Mouse (Mus musculus) limb, embryonic 15.5 days (tissue): ENCODE measurements at regions not wholly inside any gene's neighbourhood (a gene's known extent, or its start where the extent isn't known, plus 50 kb on each side); places are given as distances from the start of the nearest gene placed in this dataset.

Experiments
- ATAC-seq: fragments of 200-750 bp; cut with Nextera tagmentation; 2 replicates; pipeline ENCODE4 v1.8.0; 2017; ENCODE audit warnings: low read depth, moderate TSS enrichment; ENCODE audit not compliant: insufficient number of reproducible peaks, low FRiP score, low TSS enrichment
- H3K27ac ChIP-seq: fragments of 300-500 bp; sonication (generic); 2 replicates; pipeline ENCODE4 v1.5.1; 2015; ENCODE audit warnings: moderate library complexity, mild to moderate bottlenecking, inconsistent platforms
- H3K27me3 ChIP-seq: fragments of 300-500 bp; sonication (generic); 2 replicates; pipeline ENCODE4 v1.6.1; 2015; ENCODE audit warnings: inconsistent platforms
- H3K36me3 ChIP-seq: fragments of 300-500 bp; sonication (generic); 2 replicates; pipeline ENCODE4 v1.6.1; 2015; ENCODE audit warnings: inconsistent platforms
- H3K4me1 ChIP-seq: fragments of 300-500 bp; sonication (generic); 2 replicates; pipeline ENCODE4 v1.6.1; 2015; ENCODE audit warnings: inconsistent platforms
- H3K4me2 ChIP-seq: fragments of 300-500 bp; sonication (generic); 2 replicates; pipeline ENCODE4 v1.6.1; 2015; ENCODE audit warnings: mild to moderate bottlenecking, inconsistent platforms
- H3K4me3 ChIP-seq: fragments of 300-500 bp; sonication (generic); 2 replicates; pipeline ENCODE4 v1.5.1; 2015; ENCODE audit warnings: mild to moderate bottlenecking, inconsistent platforms
- H3K9ac ChIP-seq: fragments of 300-500 bp; sonication (generic); 2 replicates; pipeline ENCODE4 v1.6.1; 2015; ENCODE audit warnings: inconsistent platforms
- H3K9me3 ChIP-seq: fragments of 300-500 bp; sonication (generic); 2 replicates; pipeline ENCODE4 v1.6.1; 2016; ENCODE audit warnings: inconsistent platforms
- WGBS: fragments of 180-500 bp; shearing (Covaris S2); methylation state at CpG from one replicate; pipeline ENCODE4 v1.1.7; 2015; 5-methylcytosine and 5-hydroxymethylcytosine counted together

DNA sequence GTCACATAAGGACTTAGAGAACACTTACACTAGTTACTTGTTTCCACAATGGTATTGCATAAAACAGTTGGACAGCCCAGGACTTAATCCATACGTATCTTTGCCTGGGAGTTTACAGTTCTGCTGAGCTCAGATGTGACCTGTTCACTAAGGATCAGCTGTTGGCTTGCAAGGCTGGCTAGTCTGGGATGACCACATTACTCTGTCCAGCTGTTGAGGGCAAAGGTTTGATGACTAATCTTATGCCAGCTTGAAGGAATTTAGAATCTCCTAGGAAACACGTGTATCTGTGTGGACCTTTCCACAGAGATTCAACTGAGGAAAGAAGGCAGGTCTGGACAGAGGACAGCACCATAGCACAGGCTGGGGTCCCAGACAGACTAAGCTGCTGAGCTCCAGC is 188.7 kb upstream of the Sesn3 start:
- 40% methylated on average over 2 of the region's 2 CpGs for WGBS
- Histone ChIP-seq H3K4me2 (no peak overlapping the region), H3K27ac (no peak overlapping the region), H3K27me3 (no peaks in the 10 kb centered on the region), H3K36me3 (no peaks in the 10 kb centered on the region), H3K9ac (no peak overlapping the region), H3K4me3 (no peak overlapping the region), H3K4me1 (peaks cover 22% of the 10 kb centered on the region), H3K9me3 (no peaks in the 10 kb centered on the region)
- ATAC-seq, result no peak

DNA sequence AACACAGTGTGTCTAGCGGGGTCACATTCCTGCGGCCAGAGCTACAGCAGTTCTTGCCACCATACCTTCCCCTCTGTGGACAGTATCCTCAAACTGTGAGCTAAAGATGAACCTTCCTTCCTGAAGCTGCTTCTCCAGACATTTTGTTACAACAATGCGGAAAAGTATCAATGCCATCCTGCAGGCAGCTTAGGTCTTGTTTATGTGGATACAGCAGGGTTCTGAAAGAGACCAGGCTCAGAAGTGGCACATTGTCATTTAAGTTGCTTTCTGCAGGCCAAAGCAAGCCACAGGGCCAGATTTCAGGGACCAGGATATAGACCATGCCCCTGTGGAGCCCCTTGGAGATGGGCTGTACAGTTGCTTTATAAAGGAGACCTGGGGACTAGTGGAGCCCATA is 188.3 kb upstream of the Sesn3 start:
- H3K9ac ChIP-seq, result no peak overlapping the region
- H3K27ac ChIP-seq, result no peak overlapping the region
- no peak for ATAC-seq
- H3K27me3 ChIP-seq, result no peaks in the 10 kb centered on the region
- no peak overlapping the region for H3K4me2 ChIP-seq
- WGBS, result 92% methylated on average over 3 of the region's 3 CpGs
- H3K36me3 ChIP-seq, result no peaks in the 10 kb centered on the region
- no peaks in the 10 kb centered on the region for H3K9me3 ChIP-seq
- peaks cover 22% of the 10 kb centered on the region for H3K4me1 ChIP-seq
- no peak overlapping the region for H3K4me3 ChIP-seq

DNA sequence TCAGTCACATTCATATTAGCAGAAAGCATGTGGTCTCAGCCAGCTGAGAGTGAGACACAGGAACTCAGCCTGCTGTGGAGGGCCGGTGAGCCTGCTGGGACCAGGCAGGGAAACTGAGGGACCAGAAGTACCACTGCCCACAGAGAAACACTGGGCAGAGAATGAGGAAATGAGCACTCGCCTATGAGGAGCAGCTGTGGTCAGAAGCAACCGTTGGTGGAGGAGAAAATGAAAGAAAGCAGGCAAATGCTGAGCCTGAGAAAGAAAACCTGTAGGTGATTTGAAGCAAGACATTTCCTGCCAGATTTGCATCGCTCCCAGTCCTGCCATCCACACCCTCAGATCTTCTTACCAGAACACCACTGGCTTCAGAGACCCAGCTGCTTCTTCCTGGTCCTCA is 187.0 kb upstream of the Sesn3 start:
- peak overlapping the region; percentile 72 for H3K27ac ChIP-seq

DNA sequence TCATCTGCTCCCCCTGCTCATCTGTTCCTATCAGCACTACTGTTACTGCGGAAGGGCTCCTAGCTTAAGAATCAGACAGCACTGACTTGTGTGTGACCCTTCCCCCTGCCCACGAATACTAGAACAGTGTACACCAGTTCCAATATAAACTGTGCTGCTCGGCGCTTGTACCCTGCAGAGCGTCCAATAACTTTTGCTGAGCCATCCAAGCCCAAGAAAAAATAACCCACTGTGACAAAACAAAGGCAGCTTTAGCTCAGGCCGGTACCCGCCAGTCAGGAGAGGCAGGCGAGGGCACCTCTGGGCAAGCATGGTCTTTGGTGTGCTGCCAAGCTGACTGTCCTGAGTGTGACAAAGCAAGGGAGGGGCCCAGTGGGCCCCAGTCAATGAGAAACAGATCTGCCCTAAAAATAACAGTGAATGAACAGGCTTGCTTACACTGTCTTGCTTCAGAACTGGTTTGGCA is 185.0 kb upstream of the Sesn3 start:
- WGBS, result 38% methylated on average over 8 of the region's 8 CpGs
- H3K9me3 ChIP-seq, result no peaks in the 10 kb centered on the region
- H3K9ac ChIP-seq, result no peak overlapping the region
- ATAC-seq, result peak; percentile 62; the same call in 1 of the 2 replicates
- H3K27ac ChIP-seq, result peak overlapping the region; percentile 60
- no peak overlapping the region for H3K4me3 ChIP-seq
- H3K36me3 ChIP-seq, result no peaks in the 10 kb centered on the region
- peaks cover 22% of the 10 kb centered on the region for H3K4me1 ChIP-seq
- H3K4me2 ChIP-seq, result no peak overlapping the region
- no peaks in the 10 kb centered on the region for H3K27me3 ChIP-seq

More for the DNA sequence above, 187.0 kb upstream of the Sesn3 start:
- Histone ChIP-seq H3K4me2 (no peak overlapping the region), H3K9me3 (no peaks in the 10 kb centered on the region), H3K4me1 (peaks cover 22% of the 10 kb centered on the region), H3K9ac (no peak overlapping the region), H3K36me3 (no peaks in the 10 kb centered on the region), H3K4me3 (no peak overlapping the region), H3K27me3 (no peaks in the 10 kb centered on the region)
- ATAC-seq, result no peak
- 53% methylated on average over 4 of the region's 4 CpGs for WGBS

DNA sequence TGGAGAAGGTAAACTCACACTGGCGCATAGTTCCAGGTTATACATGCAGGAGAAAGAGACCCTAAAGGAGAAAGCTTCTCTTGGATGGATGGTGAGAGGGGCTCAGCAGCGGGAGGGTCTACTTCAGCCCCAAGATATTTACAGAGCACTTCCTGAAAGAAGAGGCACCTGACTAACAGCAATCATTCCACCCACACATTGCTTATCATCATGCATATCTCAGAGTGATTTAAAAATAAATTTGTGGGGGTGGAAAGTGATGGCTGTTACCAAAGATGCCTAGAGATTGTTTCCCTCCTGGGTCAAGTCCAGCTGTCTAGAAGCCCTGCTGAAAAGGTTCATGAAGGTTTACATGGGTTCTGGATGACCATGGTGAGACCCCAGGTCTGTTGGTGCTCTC is 184.4 kb upstream of the Sesn3 start:
- Histone ChIP-seq H3K27me3 (no peaks in the 10 kb centered on the region), H3K9me3 (no peaks in the 10 kb centered on the region), H3K36me3 (no peaks in the 10 kb centered on the region), H3K4me3 (no peak overlapping the region), H3K4me2 (no peak overlapping the region), H3K9ac (no peak overlapping the region), H3K4me1 (peaks cover 22% of the 10 kb centered on the region), H3K27ac (peak overlapping the region; percentile 60; the same call in 1 of the 2 replicates)
- 86% methylated on average over 2 of the region's 2 CpGs for WGBS
- ATAC-seq, result no peak

DNA sequence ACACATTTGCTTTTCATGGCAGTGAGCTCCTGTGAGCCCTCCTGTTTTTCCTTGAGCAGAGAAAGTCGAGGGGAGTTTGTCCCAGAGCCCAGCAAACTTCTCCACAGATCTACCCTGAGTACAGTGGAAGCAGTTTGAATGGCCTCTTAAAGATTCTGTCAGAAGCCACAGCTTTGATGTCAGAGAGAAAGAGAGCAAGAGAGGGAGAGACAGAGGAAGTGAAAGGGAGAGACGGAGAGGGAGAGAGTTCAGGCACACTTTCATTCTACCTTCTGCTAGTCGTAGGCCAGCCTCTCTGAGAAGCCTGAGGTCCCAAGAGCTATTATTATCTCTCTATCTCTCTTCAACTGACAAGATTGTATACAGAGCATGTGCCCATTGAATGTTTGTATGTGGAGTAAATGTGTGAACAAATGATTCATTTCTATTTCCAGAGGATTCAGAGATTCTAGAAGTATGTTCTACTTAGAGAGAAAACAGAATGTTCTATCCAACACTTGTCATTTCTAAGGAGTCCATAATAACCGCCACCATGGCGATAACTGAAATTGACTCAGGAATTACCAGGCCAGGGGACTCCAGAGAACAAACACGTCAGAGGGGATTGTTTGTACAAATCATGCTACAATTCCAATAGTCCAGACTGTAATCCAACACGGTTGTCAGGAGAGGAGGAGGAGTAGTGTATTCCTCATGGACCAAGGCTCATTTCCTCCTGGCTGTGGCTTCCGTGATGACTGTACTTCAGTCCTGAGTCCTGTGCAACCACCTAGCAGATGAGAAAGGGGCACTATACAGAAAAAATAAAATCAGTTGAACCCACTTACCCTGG is 183.6 kb upstream of the Sesn3 start:
- WGBS, result 76% methylated on average over 8 of the region's 8 CpGs
- Histone ChIP-seq H3K27ac (no peak overlapping the region), H3K9me3 (no peaks in the 10 kb centered on the region), H3K4me2 (no peak overlapping the region), H3K27me3 (no peaks in the 10 kb centered on the region), H3K4me3 (no peak overlapping the region), H3K36me3 (no peaks in the 10 kb centered on the region), H3K4me1 (peaks cover 22% of the 10 kb centered on the region), H3K9ac (no peak overlapping the region)
- ATAC-seq, result no peak

DNA sequence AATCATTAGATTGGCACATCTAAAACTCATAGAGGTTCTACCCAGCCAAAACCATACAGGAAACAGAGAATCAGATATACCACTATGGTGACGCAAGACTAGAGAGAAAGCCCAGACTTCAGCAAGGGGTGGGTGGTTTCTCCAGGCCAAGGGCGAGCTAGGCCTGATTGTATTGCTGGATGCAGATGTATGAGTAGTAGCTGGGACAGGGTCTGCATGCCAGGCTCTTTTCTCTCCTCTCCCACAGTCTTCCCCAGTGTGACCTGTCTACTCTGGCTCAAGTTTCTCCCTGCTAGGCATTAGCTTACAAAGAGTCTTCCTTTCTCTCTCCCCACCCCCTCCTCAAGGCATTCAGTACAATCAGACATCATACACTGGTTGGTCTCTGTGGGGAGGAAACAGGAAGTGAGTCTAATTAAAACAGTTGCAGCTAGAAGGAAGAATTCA is 181.8 kb upstream of the Sesn3 start:
- no peaks in the 10 kb centered on the region for H3K27me3 ChIP-seq
- no peaks in the 10 kb centered on the region for H3K36me3 ChIP-seq
- no peaks in the 10 kb centered on the region for H3K9me3 ChIP-seq
- peaks cover 16% of the 10 kb centered on the region for H3K4me1 ChIP-seq
- whole genome bisulfite sequencing, result 81% methylated on average over 2 of the region's 2 CpGs
- H3K4me3 ChIP-seq, result no peak overlapping the region
- ATAC-seq, result no peak
- H3K9ac ChIP-seq, result no peak overlapping the region
- no peak overlapping the region for H3K27ac ChIP-seq
- no peak overlapping the region for H3K4me2 ChIP-seq

DNA sequence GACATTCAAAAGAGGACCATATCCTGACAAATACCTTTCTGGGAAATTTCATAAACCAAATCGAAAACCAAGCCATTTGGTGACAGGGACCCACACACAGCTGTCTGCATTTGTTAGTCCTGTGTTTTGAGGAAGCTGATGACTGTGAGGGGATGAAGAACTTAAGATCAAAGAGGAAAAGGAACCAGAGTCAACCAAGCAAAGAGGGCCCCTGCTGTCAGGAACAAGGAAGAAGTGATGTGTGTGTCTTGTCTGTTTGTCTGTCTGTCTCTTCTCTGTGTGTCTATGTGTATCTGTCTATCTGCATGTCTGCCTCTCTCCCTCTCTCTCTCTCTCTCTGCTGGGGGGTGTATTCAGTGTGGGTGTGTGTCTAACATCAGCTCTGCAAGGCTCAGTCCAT is 171.3 kb upstream of the Sesn3 start:
- 65% methylated on average over 1 of the region's 1 CpGs for WGBS
- Histone ChIP-seq H3K4me2 (no peak overlapping the region), H3K4me3 (no peak overlapping the region), H3K4me1 (no peaks in the 10 kb centered on the region), H3K9me3 (no peaks in the 10 kb centered on the region), H3K9ac (no peak overlapping the region), H3K27me3 (no peaks in the 10 kb centered on the region), H3K36me3 (no peaks in the 10 kb centered on the region), H3K27ac (no peak overlapping the region)
- no peak for ATAC-seq

DNA sequence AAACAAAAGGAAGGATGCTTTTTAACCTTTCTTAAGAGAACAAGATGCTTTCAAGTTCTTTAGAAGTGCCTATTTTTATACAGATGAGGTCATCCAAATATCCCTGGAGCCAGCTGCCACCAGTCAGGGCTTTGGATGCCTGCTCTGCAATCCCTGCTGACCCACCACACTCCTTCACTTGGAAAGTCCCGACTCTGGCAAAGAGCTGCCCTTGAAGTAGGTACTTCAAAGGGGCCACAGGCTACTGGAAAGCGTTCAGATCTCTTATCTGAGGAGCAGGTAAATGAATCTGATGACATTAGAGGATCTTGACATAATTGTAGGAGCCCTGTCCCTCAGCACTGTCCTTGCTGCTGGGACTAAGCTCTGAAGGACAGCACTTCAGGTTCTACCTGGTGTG is 169.9 kb upstream of the Sesn3 start:
- no peak overlapping the region for H3K9ac ChIP-seq
- no peaks in the 10 kb centered on the region for H3K9me3 ChIP-seq
- WGBS, result 36% methylated on average over 2 of the region's 2 CpGs
- no peak overlapping the region for H3K4me3 ChIP-seq
- ATAC-seq, result no peak
- no peak overlapping the region for H3K27ac ChIP-seq
- H3K4me1 ChIP-seq, result no peaks in the 10 kb centered on the region
- H3K4me2 ChIP-seq, result no peak overlapping the region
- no peaks in the 10 kb centered on the region for H3K27me3 ChIP-seq
- H3K36me3 ChIP-seq, result no peaks in the 10 kb centered on the region

DNA sequence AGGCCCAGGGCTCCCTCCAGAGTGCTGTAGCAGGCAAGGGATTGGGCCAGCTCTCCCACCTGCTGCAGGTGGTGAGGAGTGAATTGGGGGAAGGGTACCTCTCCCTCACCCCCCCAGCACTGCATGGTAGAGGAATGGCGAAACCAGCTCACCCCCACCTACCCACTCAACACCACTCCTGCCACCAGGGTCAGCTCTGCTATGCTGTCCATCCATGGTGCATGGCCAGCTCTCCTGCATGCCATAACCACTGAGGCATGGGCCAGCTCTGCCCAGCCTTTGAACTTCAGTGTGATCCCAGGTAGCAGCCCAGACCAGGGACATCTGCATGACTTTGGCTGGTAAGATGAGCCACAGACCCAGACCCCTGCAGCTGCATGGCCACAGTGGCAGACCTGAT is 168.5 kb upstream of the Sesn3 start:
- Histone ChIP-seq H3K36me3 (no peaks in the 10 kb centered on the region), H3K9me3 (no peaks in the 10 kb centered on the region), H3K4me2 (no peak overlapping the region), H3K27me3 (no peaks in the 10 kb centered on the region), H3K4me3 (no peak overlapping the region), H3K4me1 (no peaks in the 10 kb centered on the region), H3K9ac (no peak overlapping the region), H3K27ac (no peak overlapping the region)
- ATAC-seq, result no peak
- 77% methylated on average over 1 of the region's 1 CpGs for WGBS

DNA sequence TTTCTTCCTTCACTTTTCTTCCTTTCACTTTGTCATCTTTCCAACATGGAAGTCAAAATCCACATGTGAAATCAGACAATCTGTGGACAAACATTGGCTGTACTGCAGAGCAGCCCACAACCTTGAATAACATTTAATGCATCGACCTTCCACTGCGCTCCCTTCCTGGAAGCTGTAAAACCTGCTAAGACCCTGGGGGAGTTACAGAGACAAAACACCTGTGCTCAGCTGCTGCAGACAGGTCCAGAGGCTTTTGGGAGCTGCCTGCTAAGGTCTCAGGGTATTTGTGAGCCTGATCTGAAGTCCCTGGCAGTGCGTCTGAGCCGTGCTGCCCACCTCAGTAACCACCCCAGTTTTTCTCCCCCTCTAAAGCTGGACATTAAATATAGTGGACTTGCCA is 166.1 kb upstream of the Sesn3 start:
- Histone ChIP-seq H3K27ac (no peak overlapping the region), H3K9ac (no peak overlapping the region), H3K9me3 (no peaks in the 10 kb centered on the region), H3K27me3 (no peaks in the 10 kb centered on the region), H3K4me2 (no peak overlapping the region), H3K4me3 (no peak overlapping the region), H3K36me3 (no peaks in the 10 kb centered on the region), H3K4me1 (no peaks in the 10 kb centered on the region)
- ATAC-seq, result no peak
- WGBS, result 50% methylated on average over 4 of the region's 4 CpGs

DNA sequence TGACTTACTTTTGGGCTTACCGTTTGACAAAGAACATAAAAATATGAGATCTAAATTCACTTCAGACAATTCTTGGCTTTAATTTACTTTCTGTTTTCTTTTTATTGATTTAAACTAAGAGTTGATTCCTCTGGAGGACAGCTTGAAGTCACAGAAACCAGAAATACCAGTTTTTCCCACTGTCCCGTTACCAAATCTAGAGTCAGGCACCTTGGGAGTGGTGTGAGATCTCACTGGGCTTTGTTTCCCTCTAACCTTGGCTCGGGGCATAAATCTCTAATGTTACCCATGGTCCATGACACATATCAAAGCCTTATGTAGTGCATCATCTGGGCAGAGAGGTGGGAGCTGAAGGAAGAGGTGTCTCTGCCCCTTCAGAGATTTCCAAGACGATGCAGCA is 165.4 kb upstream of the Sesn3 start:
- ATAC-seq, result no peak
- no peaks in the 10 kb centered on the region for H3K36me3 ChIP-seq
- WGBS, result 67% methylated on average over 4 of the region's 4 CpGs
- no peak overlapping the region for H3K4me2 ChIP-seq
- no peaks in the 10 kb centered on the region for H3K27me3 ChIP-seq
- no peak overlapping the region for H3K27ac ChIP-seq
- no peak overlapping the region for H3K9ac ChIP-seq
- no peak overlapping the region for H3K4me3 ChIP-seq
- no peaks in the 10 kb centered on the region for H3K9me3 ChIP-seq
- no peaks in the 10 kb centered on the region for H3K4me1 ChIP-seq
